Mouse (Mus musculus) left cerebral cortex, adult 18-20 months (tissue): ENCODE data around the gene Prrt1. TPM values are rescaled to one million over a fixed set of nuclear protein-coding genes. Genes with fewer than 3 reads are reported as not detected.

Experiments used
- DNase-seq, 2 experiments: peaks; one replicate each; pipeline ENCODE4 v3.0.0; 2021 to 2022; ENCODE audit warnings: low spot score in 2 of 2, mixed read lengths in 1 of 2
- long read RNA-seq, 2 experiments: library from polyadenylated mRNA; stranded (forward); transcript quantifications; one replicate each; pipeline ENCODE4 v2.0.0; 2021
- total RNA-seq, 2 experiments: library from RNA; stranded (reverse); gene quantifications; 2 replicates each; pipeline ENCODE4 v1.2.3; 2021

The Prrt1 gene
- total RNA-seq, result 100 to 1,000 TPM; 131 to 147 TPM
- long read RNA-seq, experiment 1, transcript Prrt1-202 (2 exons, 866 nt), result minor isoform, 29 of 115 reads
- long read RNA-seq, experiment 1, transcript Prrt1-201 (4 exons, 1,940 nt), result major isoform, 36 of 115 reads
- long read RNA-seq, experiment 1, partial matches to known transcripts, result 30 of 115 reads
- long read RNA-seq, experiment 1, other reads (novel, unspliced or antisense), result 20 of 115 reads
- long read RNA-seq, experiment 2, transcript Prrt1-201 (4 exons, 1,940 nt), result major isoform, 25 of 80 reads
- long read RNA-seq, experiment 2, transcript Prrt1-202 (2 exons, 866 nt), result minor isoform, 11 of 80 reads
- long read RNA-seq, experiment 2, partial matches to known transcripts, result 23 of 80 reads
- long read RNA-seq, experiment 2, other reads (novel, unspliced or antisense), result 21 of 80 reads

GRCm38 (mm10) chr17:34629221-34629751 lies at the start of gene Prrt1:
Gene Prrt1 (plus strand): TSS chr17:34629533.
- DNase-seq, result peak; percentile 62 to 69

DNA sequence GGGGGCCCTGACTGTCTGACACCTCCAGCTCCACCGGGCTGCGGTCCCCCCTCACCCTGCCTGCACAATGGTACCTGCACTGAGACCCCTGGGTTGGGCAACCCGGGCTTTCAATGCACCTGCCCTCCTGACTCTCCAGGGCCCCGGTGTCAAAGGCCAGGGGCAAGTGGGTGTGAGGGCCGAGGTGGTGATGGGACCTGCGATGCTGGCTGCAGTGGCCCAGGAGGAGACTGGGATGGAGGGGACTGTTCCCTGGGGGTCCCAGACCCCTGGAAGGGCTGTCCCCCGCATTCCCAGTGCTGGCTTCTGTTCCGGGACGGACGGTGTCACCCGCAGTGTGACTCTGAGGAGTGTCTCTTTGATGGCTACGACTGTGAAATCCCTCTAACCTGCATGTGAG lies 46.8 kb upstream of the Prrt1 start:
- no peak for DNase-seq

- DNase-seq, result no peak
Observed at GRCm38 (mm10) chr17:34583397-34583796, 45.9 kb upstream of the Prrt1 start.

DNA sequence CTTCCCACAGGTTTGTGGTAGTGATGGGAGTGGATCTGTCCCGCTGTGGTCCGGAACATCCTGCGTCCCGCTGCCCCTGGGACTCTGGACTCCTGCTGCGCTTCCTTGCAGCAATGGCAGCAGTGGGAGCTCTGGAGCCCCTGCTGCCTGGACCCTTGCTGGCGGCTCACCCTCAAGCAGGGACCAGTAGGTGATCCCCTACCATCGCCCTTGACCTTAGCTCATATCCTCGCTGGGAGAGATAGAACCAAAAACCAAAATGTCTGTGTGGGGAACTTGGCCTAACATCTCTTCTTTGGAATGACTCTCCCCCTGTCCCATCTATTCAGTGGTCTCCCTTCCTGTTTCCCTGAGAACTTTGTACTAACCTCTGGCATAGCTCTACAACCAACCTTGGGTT lies 45.5 kb upstream of the Prrt1 start:
- no peak for DNase-seq

GRCm38 (mm10) chr17:34585121-34585520 lies 44.2 kb upstream of the Prrt1 start:
- DNase-seq, result no peak

DNA sequence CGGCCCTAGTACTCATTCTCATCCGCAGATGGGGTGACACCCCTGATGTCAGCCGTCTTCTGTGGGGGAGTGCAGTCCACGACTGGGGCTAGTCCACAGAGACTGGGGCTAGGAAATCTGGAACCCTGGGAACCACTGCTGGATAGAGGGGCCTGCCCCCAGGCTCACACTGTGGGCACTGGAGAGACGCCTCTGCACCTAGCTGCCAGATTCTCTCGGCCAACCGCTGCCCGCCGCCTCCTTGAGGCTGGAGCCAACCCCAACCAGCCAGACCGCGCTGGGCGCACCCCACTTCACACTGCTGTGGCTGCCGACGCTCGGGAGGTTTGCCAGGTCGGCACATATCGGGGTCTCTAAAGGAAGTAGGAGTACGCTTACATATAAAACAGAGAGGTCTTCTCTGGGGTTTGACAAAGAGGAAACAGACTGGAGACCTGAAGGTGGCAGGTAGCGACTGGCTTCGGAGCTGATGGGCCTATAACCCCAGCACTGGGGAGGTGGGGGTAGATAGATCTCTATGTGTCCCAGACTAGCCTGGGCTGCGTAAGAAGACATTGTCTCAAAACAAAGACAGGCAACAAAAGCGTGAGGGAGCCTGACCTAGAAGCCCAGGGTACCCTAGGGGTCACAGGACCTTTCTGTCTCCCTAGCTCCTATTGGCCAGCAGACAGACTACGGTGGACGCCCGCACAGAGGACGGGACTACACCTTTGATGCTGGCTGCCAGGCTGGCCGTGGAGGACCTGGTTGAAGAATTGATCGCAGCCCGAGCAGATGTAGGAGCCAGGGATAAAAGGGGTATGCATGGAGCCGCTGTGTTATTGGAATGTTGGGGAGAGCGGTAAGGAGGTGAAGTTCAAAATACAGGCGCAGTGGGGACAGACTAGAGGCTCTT lies 43.2 kb upstream of the Prrt1 start:
- DNase-seq, result peak in 1 of 2 experiments; percentile 34

DNA sequence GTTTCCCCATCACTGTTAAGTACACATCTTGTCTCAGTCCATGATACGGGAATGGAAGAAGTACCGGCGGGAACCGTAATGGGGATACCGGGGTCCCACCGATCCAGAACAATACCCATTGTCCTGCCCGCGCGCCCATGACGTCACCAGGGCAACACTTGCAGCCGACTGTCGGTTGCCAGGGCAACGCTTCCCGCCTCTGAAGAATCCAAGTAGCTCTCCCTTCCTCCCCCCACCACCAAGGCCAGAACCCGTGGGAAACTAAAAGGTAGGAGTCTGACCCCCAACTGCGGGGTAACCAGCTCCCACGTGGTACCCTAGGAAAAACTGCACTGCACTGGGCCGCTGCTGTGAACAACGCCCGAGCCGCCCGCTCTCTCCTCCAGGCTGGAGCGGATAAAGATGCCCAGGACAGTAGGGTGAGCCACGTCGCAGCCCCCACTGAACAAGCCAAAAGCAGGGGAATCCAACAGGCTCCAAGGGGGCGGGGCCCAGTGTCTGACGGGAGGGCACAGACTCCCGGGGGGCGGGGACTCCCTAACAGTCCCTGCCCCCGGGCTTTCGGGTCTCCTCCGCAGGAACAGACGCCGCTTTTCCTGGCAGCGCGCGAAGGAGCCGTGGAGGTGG lies 42.4 kb upstream of the Prrt1 start:
- peak; percentile 88 to 89 for DNase-seq

DNA sequence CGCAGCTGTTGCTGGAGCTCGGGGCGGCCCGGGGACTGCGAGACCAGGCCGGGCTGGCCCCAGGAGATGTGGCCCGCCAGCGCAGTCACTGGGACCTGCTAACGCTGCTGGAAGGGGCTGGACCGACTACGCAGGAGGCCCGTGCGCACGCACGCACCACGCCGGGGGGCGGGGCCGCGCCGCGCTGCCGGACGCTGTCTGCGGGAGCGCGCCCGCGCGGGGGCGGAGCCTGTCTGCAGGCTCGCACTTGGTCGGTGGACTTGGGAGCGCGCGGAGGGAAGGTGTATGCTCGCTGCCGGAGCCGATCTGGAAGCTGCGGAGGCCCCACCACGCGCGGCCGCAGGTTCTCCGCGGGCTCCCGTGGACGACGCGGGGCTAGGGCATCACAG lies 41.9 kb upstream of the Prrt1 start:
- DNase-seq, result peak; percentile 95 to 99

DNA sequence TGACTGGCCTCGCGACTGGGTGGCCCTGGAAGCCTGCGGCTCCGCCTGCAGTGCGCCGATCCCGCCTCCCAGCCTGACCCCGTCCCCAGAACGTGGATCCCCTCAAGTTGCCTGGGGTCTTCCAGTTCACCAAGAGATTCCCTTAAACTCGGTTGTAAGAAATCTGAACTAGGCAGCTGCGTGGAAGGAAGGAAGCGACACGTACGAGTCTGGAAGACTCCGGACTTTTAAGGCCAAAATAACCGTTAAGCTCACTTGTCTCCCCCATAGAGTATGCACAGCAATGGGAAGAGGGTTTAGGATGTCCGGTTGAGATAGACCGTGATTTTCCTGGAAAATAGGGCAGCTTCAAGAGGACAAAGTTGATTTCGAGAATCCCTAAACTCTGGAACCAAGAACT lies 41.5 kb upstream of the Prrt1 start:
- no peak for DNase-seq

DNA sequence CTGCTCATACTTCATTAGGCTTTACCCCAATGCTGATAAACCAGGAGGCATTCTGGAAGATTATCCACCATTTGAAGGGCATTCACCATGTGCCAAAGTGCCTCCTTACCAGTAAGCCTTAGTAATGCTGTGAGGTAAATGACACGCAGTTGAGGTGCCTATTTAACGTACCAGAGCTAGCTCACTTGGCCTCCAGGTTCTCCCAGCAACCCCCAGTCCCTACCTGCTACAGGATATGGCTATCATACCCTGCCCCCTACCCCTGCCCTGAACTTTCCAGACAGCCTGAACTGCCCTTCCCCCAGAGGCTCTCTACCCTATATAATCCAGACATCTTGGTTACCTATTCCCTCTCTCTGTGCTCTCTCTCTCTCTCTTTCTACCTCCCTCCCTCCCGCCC lies 40.6 kb upstream of the Prrt1 start:
- DNase-seq, result no peak

GRCm38 (mm10) chr17:34589206-34589605 lies 40.1 kb upstream of the Prrt1 start:
- DNase-seq, result no peak

DNA sequence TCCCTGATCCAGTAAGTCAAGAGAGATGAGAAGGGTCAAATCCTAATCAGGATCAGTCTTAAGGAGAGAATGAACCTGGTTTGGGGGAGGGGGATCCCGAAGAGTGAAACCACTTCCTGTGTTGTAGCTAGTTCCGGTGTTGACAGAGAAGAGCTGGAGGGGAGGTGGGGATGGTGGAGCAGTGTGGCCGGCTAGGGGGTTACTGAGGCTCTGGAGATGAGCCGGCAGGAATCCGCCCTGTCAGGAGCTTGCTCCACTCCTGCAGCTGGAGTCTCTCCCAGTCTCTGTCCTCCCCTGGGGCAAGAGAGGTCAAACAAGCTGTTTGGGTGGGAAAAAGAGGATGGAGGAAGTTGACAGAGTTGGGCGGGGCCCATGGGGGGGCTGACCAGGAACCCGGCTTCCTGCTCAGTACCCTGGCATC lies 39.6 kb upstream of the Prrt1 start, which contains the start of gene Gpsm3:
Gene Gpsm3, plus strand, starts transcription at position 126 of the 421 bp plus-strand sequence.
- no peak for DNase-seq

DNA sequence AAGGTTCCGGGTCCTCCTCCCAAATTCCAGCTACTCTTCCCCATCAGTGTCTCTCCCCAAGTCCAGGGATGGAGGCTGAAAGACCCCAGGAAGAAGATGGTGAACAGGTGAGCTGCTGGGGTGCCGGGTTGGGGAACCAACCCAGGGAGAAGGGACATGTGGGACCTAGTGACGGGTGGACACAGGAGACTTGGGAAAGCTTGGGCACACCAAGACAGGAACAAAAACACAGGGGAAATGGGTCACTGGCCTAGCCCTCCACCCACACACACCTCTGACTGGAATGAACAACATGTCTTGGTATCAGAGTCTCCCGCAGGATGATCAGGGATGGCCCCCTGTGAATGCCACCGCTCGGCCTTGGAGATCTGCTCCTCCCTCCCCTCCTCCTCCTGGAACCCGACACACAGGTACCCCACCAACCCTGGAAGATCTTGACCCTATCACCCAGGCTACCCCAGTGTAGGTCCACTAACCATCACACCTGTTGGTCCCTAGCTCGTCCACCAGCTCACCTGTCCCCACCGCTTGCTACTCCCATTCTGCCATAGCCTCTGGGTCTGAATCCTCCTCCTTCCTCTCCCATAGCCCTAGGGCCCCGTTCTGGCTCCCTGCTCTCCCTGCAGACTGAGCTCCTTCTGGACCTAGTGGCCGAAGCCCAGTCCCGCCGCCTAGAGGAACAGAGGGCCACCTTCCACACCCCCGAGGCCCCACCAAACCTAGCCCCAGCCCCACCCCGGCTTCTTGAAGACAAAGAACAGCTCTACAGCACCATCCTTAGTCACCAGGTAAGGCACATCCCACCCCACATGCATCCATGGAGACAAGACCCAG lies 39.0 kb upstream of the Prrt1 start:
- no peak for DNase-seq

DNA sequence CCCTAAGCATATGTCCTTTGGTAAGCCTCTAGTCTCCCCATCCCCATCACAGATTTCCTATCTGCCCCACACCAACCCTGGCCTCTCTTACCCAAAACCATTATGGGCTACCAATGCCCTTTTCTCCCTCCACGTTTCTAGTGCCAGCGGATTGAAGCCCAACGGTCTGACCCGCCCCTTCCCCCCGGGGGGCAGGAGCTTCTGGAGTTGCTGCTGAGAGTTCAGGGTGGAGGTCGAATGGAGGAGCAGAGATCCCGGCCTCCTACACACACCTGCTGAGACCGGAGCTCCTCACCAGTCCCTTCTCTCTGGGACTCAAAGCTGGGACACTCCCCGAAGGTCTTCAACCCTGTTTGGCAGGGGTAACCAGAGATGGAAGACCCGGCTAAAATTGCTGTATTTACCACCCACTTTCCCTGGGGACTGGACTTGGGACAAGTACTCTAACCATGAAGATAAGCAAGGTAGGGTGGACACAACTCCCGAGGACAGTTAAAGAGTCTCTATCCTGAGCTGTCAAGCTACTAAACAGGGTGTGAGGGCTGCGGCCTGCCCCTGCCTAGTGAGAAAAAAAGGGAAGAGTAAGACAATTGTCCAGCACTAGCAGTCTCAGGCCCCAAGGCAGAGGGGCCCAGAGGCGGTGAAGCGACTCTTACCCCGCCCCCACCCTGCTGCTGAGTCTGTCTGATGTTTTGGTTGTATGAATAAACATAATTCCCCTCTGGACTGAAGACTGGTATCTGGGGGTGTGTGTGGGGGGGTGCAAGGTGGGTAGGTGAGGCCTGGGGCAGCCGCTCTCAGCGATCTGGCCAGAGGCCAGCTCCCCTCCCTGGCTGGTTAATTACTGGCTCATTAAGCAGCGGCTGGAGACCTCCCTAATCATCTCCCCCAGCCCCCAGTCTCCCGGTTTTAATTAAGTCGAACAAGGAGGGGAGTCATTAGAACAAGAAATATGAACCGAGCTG lies 38.0 kb upstream of the Prrt1 start, which contains the start of gene Pbx2:
Gene Pbx2, plus strand, starts transcription at position 238 of the 965 bp plus-strand sequence.
- no peak for DNase-seq

DNA sequence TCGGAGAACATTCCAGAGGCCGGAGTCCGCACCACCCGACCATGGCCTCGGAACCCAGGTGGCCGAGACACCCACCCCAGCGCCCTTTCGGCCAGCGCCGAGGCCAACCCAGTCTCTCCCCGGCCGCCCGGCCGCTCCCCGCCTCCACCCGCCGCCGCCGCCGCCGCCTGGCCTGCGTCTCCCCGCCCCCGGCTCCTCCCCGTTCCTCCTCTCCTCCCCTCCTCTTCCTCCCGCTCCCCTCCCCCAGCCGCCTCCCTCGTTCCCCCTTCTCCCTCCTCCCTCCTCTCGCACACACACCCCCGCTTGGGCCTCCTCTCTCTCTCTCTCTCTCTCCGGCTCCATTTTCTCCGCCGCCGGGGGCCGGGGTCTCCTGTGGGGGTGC lies 37.3 kb upstream of the Prrt1 start:
- DNase-seq, result peak; percentile 79 to 86

GRCm38 (mm10) chr17:34592581-34593549 lies 36.5 kb upstream of the Prrt1 start:
- DNase-seq, result peak in 1 of 2 experiments; percentile 28

DNA sequence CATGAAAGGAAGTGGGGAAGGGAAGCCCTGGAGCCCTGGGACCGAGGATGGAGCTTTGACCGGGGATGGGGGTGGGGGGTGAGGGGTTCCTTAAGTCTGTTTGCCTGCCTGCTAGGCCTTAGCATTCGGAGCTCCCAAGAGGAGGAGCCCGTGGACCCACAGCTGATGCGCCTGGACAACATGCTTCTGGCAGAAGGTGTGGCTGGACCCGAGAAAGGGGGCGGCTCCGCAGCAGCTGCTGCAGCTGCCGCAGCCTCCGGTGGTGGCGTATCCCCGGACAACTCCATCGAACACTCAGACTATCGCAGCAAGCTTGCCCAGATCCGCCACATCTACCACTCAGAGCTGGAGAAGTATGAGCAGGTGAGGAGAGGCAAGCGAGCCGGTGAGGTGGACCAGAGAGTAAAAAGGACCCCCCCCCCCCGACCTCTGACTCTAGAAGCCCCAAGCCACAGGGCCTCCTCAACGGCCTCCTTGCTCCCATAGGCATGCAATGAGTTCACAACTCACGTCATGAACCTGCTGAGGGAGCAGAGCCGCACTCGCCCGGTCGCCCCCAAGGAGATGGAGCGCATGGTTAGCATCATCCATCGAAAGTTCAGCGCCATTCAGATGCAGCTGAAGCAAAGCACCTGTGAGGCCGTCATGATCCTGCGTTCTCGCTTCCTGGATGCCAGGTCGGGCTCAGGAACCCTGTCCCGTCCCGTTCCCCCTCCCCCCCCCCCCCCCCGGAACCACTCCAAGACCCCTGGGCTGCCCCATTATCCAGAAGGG lies 35.4 kb upstream of the Prrt1 start:
- no peak for DNase-seq
